Mouse (Mus musculus) testis, adult 2 months (tissue): ENCODE measurements around the gene Kif4. TPM values are rescaled to one million over a fixed set of nuclear protein-coding genes. Genes with fewer than 3 reads are reported as not detected.
A peak's percentile ranks its signal among the peaks of the same experiment; 100 is the strongest.

Source experiments
- H3K27ac ChIP-seq: fragments of 200-500 bp; 2 replicates; pipeline ENCODE4 v1.5.1; 2012; ENCODE audit warnings: low read depth, low read length; ENCODE audit not compliant: control insufficient read depth, insufficient read depth
- H3K27me3 ChIP-seq: fragments of 200-500 bp; 2 replicates; pipeline ENCODE4 v1.6.1; 2012; ENCODE audit warnings: mild to moderate bottlenecking, low read length, moderate library complexity; ENCODE audit not compliant: control insufficient read depth, insufficient read depth
- H3K36me3 ChIP-seq: fragments of 200-500 bp; 2 replicates; pipeline ENCODE4 v1.6.1; 2012; ENCODE audit warnings: mild to moderate bottlenecking, low read length; ENCODE audit not compliant: control insufficient read depth, insufficient read depth
- H3K4me1 ChIP-seq: fragments of 200-500 bp; 2 replicates; pipeline ENCODE4 v1.6.1; 2012; ENCODE audit warnings: low read length; ENCODE audit not compliant: control insufficient read depth, insufficient read depth
- H3K4me3 ChIP-seq: fragments of 200-500 bp; 2 replicates; pipeline ENCODE4 v1.5.1; 2012; ENCODE audit warnings: low read depth, mild to moderate bottlenecking, low read length, moderate library complexity, mixed read lengths; ENCODE audit not compliant: control insufficient read depth
- CTCF ChIP-seq: fragments of 200-500 bp; IDR thresholded peaks from 2 replicates; pipeline ENCODE4 v1.5.1; 2012; ENCODE audit warnings: low read depth, mild to moderate bottlenecking, inconsistent platforms, low read length, moderate library complexity; ENCODE audit not compliant: control insufficient read depth, insufficient read depth, insufficient replicate concordance
- POLR2A ChIP-seq: fragments of 200-500 bp; IDR thresholded peaks from 2 replicates; pipeline ENCODE4 v1.6.1; 2012; ENCODE audit warnings: low read depth, mild to moderate bottlenecking, inconsistent platforms, low read length, moderate library complexity; ENCODE audit not compliant: control insufficient read depth
- polyA plus RNA-seq: library from polyadenylated mRNA; depleted of rRNA; stranded (reverse); fragments of >200 nt; gene quantifications from 2 replicates; pipeline ENCODE4 v1.2.3, GENCODE M21; 2012

The Kif4 gene
- polyA plus RNA-seq, 1 experiment, result 1.1 TPM

DNA sequence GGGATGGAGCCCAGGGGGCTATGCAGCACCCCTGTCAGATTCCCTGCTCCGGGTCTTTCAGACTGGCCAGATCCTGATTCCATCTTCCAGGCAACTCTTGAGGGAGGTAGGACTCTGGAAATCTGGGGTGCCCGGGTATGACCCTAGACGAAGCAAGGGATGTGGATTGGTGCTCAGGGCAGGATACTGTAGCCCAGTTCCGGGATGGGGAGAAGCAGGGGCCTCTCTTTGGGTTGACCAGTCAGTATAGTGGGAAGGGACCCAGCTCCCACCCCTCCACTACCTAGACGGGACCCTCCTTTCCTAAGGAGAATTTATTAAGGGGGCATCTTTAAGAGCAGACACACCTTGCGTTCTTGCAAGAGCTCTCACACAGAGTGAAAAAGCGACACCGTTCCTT, 104.7 kb downstream of the Kif4 start:
- H3K36me3 ChIP-seq, result no peaks in the 10 kb centered on the region
- H3K4me1 ChIP-seq, result peaks cover 4% of the 10 kb centered on the region; the same call in 1 of the 2 replicates
- no peaks in the 10 kb centered on the region for H3K27me3 ChIP-seq
- H3K4me3 ChIP-seq, result no peak overlapping the region
- no peak for TF ChIP-seq CTCF
- no peak for TF ChIP-seq POLR2A
- no peak overlapping the region for H3K27ac ChIP-seq

GRCm38 (mm10) chrX:100734359-100734758, 108.8 kb downstream of the Kif4 start:
- Histone ChIP-seq H3K27ac (no peak overlapping the region), H3K4me3 (no peak overlapping the region), H3K36me3 (no peaks in the 10 kb centered on the region), H3K27me3 (no peaks in the 10 kb centered on the region), H3K4me1 (peaks cover 4% of the 10 kb centered on the region; the same call in 1 of the 2 replicates)
- TF ChIP-seq CTCF, result no peak
- TF ChIP-seq POLR2A, result no peak

GRCm38 (mm10) chrX:100738918-100739317, 113.4 kb downstream of the Kif4 start:
- no peaks in the 10 kb centered on the region for H3K36me3 ChIP-seq
- H3K4me3 ChIP-seq, result no peak overlapping the region
- no peak overlapping the region for H3K27ac ChIP-seq
- H3K4me1 ChIP-seq, result peaks cover 6% of the 10 kb centered on the region
- TF ChIP-seq CTCF (peak; percentile 41; the same call in 1 of the 2 replicates), POLR2A (no peak)
- no peaks in the 10 kb centered on the region for H3K27me3 ChIP-seq

- no peaks in the 10 kb centered on the region for H3K36me3 ChIP-seq
- peaks cover 6% of the 10 kb centered on the region for H3K4me1 ChIP-seq
- no peak overlapping the region for H3K27ac ChIP-seq
- no peak overlapping the region; the same call in 1 of the 2 replicates for H3K4me3 ChIP-seq
- no peaks in the 10 kb centered on the region for H3K27me3 ChIP-seq
- TF ChIP-seq POLR2A (no peak), CTCF (no peak)
Measured at GRCm38 (mm10) chrX:100739443-100739842, 113.9 kb downstream of the Kif4 start.

DNA sequence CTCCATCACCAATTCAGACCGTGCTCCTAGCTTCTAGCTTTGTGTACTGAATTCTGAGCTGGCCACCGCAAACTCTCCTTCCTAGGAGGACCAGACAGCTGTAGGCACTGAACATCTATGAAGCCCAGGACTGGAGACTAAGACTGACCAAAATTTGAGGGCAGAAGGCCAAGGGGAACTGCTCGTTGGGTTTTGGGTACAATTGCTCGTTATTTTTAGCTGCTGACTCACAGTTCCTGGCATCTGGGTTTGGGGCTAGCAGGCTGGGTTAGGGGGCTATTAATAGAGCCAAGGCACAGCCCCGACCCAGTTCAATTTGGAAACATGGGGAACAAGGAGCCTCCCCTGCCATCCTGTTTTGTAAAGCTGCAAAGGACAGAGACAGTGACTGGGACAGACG, 115.2 kb downstream of the Kif4 start:
- Histone ChIP-seq H3K27me3 (no peaks in the 10 kb centered on the region), H3K36me3 (no peaks in the 10 kb centered on the region), H3K4me3 (no peak overlapping the region), H3K4me1 (peaks cover 6% of the 10 kb centered on the region), H3K27ac (no peak overlapping the region)
- TF ChIP-seq CTCF (no peak), POLR2A (no peak)

DNA sequence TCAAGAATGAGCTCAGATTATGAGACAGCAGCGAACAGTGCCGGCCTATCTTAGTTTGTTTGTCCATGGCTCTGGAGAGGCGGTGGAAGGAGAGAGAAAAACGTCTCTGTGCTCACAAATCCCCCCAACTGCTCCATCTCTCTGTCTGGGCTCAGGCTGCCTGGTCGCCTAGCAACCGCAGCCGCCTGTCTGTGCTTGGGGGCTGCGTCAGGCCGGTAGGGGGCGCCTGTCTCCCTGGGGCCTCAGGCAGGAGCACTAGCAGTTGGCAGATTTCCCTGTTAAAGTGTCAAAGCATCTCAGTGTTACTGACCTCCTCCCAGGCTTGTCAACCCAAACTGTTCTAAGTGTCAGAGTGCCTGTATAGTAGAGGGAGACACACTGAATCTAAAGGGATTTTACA, 116.4 kb downstream of the Kif4 start:
- Histone ChIP-seq H3K27me3 (no peaks in the 10 kb centered on the region), H3K36me3 (no peaks in the 10 kb centered on the region), H3K27ac (no peak overlapping the region), H3K4me1 (peaks cover 6% of the 10 kb centered on the region), H3K4me3 (no peak overlapping the region)
- no peak for TF ChIP-seq POLR2A
- peak; percentile 46; the same call in 1 of the 2 replicates for TF ChIP-seq CTCF

DNA sequence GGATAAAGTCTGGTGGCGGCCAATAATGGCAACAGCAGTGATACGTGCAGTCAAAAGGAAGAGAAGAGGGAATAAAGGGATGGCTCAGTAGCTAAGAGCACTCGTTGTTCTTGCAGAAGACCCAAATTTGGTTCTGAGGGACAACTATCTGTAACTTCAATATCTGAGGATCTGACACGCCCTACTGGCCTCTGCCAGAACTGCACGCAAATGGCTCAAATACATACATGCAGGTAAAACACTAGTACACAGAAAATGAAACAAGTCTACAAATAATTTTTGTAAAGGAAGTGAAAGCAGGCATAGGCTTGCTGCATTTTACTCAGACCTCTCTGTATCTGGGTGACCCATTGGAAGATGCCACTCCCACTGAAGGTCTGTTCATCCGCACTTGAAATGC, 140.3 kb downstream of the Kif4 start:
- H3K4me1 ChIP-seq, result no peaks in the 10 kb centered on the region; the same call in 1 of the 2 replicates
- no peak overlapping the region for H3K4me3 ChIP-seq
- H3K27me3 ChIP-seq, result no peaks in the 10 kb centered on the region
- H3K36me3 ChIP-seq, result no peaks in the 10 kb centered on the region
- no peak for TF ChIP-seq CTCF
- no peak for TF ChIP-seq POLR2A
- no peak overlapping the region for H3K27ac ChIP-seq
